Mouse (Mus musculus) neural tube, embryonic 15.5 days (tissue): ENCODE data around the gene Nutf2. TPM values are rescaled to one million over a fixed set of nuclear protein-coding genes. Genes with fewer than 3 reads are reported as not detected.

Source experiments
- ATAC-seq: fragments of 200-750 bp; cut with Nextera tagmentation; 2 replicates; pipeline ENCODE4 v1.8.0; 2017; ENCODE audit warnings: mild to moderate bottlenecking, moderate TSS enrichment, moderate library complexity; ENCODE audit not compliant: low FRiP score
- H3K27ac ChIP-seq: fragments of 300-500 bp; sonication (generic); replicated peaks from 2 replicates; pipeline ENCODE4 v1.5.1; 2015; ENCODE audit warnings: mild to moderate bottlenecking, inconsistent platforms
- H3K27me3 ChIP-seq: fragments of 300-500 bp; sonication (generic); replicated peaks from 2 replicates; pipeline ENCODE4 v1.6.1; 2015; ENCODE audit warnings: inconsistent platforms
- H3K36me3 ChIP-seq: fragments of 300-500 bp; sonication (generic); 2 replicates; pipeline ENCODE4 v1.6.1; 2015; ENCODE audit warnings: inconsistent platforms
- H3K4me1 ChIP-seq: fragments of 300-500 bp; sonication (generic); 2 replicates; pipeline ENCODE4 v1.6.1; 2015; ENCODE audit warnings: inconsistent platforms
- H3K4me2 ChIP-seq: fragments of 300-500 bp; sonication (generic); 2 replicates; pipeline ENCODE4 v1.6.1; 2015; ENCODE audit warnings: inconsistent platforms, mild to moderate bottlenecking, moderate library complexity
- H3K4me3 ChIP-seq: fragments of 300-500 bp; sonication (generic); replicated peaks from 2 replicates; pipeline ENCODE4 v1.5.1; 2015; ENCODE audit warnings: mild to moderate bottlenecking, inconsistent platforms
- H3K9ac ChIP-seq: fragments of 300-500 bp; sonication (generic); replicated peaks from 2 replicates; pipeline ENCODE4 v1.6.1; 2015; ENCODE audit warnings: mild to moderate bottlenecking, inconsistent platforms
- H3K9me3 ChIP-seq: fragments of 300-500 bp; sonication (generic); replicated peaks from 2 replicates; pipeline ENCODE4 v1.6.1; 2016; ENCODE audit warnings: inconsistent platforms
- WGBS: fragments of 180-500 bp; shearing (Covaris S2); methylation state at CpG from one replicate; pipeline ENCODE4 v1.1.7; 2015; ENCODE audit warnings: mixed read lengths; 5-methylcytosine and 5-hydroxymethylcytosine counted together
- polyA plus RNA-seq: library from polyadenylated mRNA; unstranded; fragments of >200 nt; fragmentation: Nextera tagmentation; extraction: Ambion mirVana; gene quantifications from 2 replicates; pipeline ENCODE4 v1.2.1, GENCODE M21; 2015

The Nutf2 gene
- polyA plus RNA-seq, 1 experiment from 2014 or later, result 145 TPM

GRCm38 (mm10) chr8:105835318-105835717 is 25.1 kb upstream of the Nutf2 start:
- no peaks in the 10 kb centered on the region for H3K4me1 ChIP-seq
- 34% methylated on average over 11 of the region's 11 CpGs for WGBS
- no peak overlapping the region for H3K9ac ChIP-seq
- H3K27ac ChIP-seq, result no peak overlapping the region
- no peak overlapping the region for H3K4me2 ChIP-seq
- H3K36me3 ChIP-seq, result no peaks in the 10 kb centered on the region
- no peaks in the 10 kb centered on the region for H3K27me3 ChIP-seq
- H3K4me3 ChIP-seq, result no peak overlapping the region
- no peak for ATAC-seq
- H3K9me3 ChIP-seq, result no peaks in the 10 kb centered on the region

DNA sequence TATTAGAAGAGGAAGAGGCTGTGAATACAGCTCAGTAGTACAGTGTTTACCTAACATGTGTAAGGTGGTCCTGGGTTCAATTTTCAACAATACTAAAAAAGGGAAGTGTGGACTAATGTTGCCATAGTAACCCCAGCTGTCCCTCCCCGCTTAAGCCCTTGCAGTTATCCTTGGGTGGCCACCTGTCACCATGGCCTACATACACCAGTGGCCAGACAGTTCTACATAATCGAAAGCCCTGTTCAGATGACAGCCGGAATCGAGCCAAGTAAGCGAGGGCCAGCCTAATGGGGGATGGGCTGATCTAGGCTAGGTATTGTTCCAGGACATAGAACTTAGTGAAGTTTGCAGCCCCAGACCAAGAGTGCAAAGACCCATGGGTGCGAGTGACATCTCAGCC is 23.4 kb upstream of the Nutf2 start:
- no peak overlapping the region for H3K4me2 ChIP-seq
- no peak overlapping the region for H3K4me3 ChIP-seq
- H3K9ac ChIP-seq, result no peak overlapping the region
- no peaks in the 10 kb centered on the region for H3K9me3 ChIP-seq
- 0 out of 2 replicates have a peak, but pooled peaks cover 3% of the 10 kb centered on the region for H3K36me3 ChIP-seq
- whole genome bisulfite sequencing, result 89% methylated on average over 6 of the region's 6 CpGs
- no peaks in the 10 kb centered on the region for H3K4me1 ChIP-seq
- ATAC-seq, result no peak
- no peaks in the 10 kb centered on the region for H3K27me3 ChIP-seq
- H3K27ac ChIP-seq, result no peak overlapping the region

DNA sequence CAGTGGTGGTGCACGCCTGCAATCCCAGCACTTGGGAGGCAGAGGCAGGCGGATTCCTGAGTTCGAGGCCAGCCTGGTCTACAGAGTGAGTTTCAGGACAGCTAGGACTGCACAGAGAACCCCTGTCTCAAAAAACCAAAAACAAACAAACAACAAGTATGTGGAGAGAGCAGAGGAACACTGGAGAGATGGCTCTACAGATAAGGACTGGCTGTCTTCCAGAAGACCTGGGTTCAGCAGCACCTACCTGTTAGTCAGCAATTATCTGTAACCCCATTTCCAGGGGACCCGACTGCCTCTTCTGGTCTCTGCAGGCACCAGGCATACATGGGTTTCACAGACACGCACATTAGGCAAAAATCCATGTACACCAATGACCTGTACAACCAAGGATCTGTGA is 21.2 kb upstream of the Nutf2 start:
- Histone ChIP-seq H3K9ac (no peak overlapping the region), H3K9me3 (no peaks in the 10 kb centered on the region), H3K4me3 (no peak overlapping the region), H3K4me2 (no peak overlapping the region), H3K27me3 (no peaks in the 10 kb centered on the region), H3K36me3 (peaks cover 11% of the 10 kb centered on the region), H3K4me1 (no peaks in the 10 kb centered on the region), H3K27ac (no peak overlapping the region)
- no peak for ATAC-seq
- 87% methylated on average over 5 of the region's 5 CpGs for WGBS

DNA sequence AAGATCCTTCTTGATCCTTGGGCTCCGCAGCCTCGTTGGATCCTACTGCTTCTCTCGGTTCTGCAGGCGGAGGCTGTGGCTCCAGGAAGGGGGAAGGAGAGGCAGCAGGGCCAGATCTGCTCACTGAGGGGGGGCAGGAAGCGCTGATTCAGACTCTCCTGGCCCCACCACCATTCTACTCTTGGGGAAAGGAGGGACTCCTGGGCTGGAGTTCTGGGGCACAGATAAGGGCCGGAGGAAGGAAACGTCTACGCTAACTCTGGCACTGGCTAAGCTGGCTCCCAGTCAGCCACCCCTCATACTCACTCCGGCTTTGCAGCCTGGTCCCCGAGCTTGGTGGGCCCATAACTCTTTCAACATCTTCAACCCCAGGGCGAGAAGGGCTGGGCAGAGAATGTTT is 13.7 kb upstream of the Nutf2 start:
- Histone ChIP-seq H3K36me3 (peaks cover 60% of the 10 kb centered on the region), H3K4me2 (no peak overlapping the region), H3K9ac (no peak overlapping the region), H3K4me1 (peaks cover 8% of the 10 kb centered on the region), H3K27me3 (no peaks in the 10 kb centered on the region), H3K27ac (no peak overlapping the region), H3K4me3 (no peak overlapping the region), H3K9me3 (no peaks in the 10 kb centered on the region)
- ATAC-seq, result no peak
- WGBS, result 97% methylated on average over 11 of the region's 11 CpGs

- no peaks in the 10 kb centered on the region for H3K9me3 ChIP-seq
- H3K4me1 ChIP-seq, result peaks cover 11% of the 10 kb centered on the region
- H3K9ac ChIP-seq, result no peak overlapping the region
- no peak for ATAC-seq
- peaks cover 42% of the 10 kb centered on the region for H3K36me3 ChIP-seq
- 85% methylated on average over 4 of the region's 4 CpGs for WGBS
- H3K4me2 ChIP-seq, result no peak overlapping the region
- H3K27me3 ChIP-seq, result no peaks in the 10 kb centered on the region
- no peak overlapping the region for H3K27ac ChIP-seq
- 0 out of 2 replicates have a peak overlapping the region, but pooled peaks have one; percentile 8 for H3K4me3 ChIP-seq
Observed at GRCm38 (mm10) chr8:105850014-105850413, 10.4 kb upstream of the Nutf2 start.

GRCm38 (mm10) chr8:105850611-105851010 is 9.8 kb upstream of the Nutf2 start:
- Histone ChIP-seq H3K4me3 (peak overlapping the region; percentile 8; the same call in 1 of the 2 replicates), H3K4me2 (peak overlapping the region; percentile 40), H3K36me3 (peaks cover 36% of the 10 kb centered on the region), H3K9me3 (no peaks in the 10 kb centered on the region), H3K27ac (no peak overlapping the region), H3K27me3 (no peaks in the 10 kb centered on the region), H3K4me1 (peaks cover 11% of the 10 kb centered on the region), H3K9ac (no peak overlapping the region)
- 85% methylated on average over 7 of the region's 7 CpGs for WGBS
- ATAC-seq, result no peak

- peaks cover 25% of the 10 kb centered on the region for H3K36me3 ChIP-seq
- under 1% methylated on average over 34 of the region's 34 CpGs for WGBS
- peak overlapping the region; percentile 75 for H3K4me2 ChIP-seq
- no peaks in the 10 kb centered on the region for H3K9me3 ChIP-seq
- H3K27me3 ChIP-seq, result no peaks in the 10 kb centered on the region
- peak; percentile 82 for ATAC-seq
- peaks cover 20% of the 10 kb centered on the region for H3K4me1 ChIP-seq
- H3K27ac ChIP-seq, result peak overlapping the region; percentile 87
- peak overlapping the region; percentile 85 for H3K9ac ChIP-seq
- H3K4me3 ChIP-seq, result peak overlapping the region; percentile 74
Observed at GRCm38 (mm10) chr8:105851651-105852143, 8.7 kb upstream of the Nutf2 start.

GRCm38 (mm10) chr8:105852146-105852729 is 8.1 kb upstream of the Nutf2 start:
- ATAC-seq, result no peak
- Histone ChIP-seq H3K9me3 (no peaks in the 10 kb centered on the region), H3K4me3 (peak overlapping the region; percentile 74), H3K27ac (no peak overlapping the region), H3K9ac (no peak overlapping the region), H3K4me2 (peak overlapping the region; percentile 75), H3K4me1 (peaks cover 26% of the 10 kb centered on the region), H3K27me3 (no peaks in the 10 kb centered on the region), H3K36me3 (peaks cover 19% of the 10 kb centered on the region)
- 84% methylated on average over 12 of the region's 12 CpGs for WGBS

DNA sequence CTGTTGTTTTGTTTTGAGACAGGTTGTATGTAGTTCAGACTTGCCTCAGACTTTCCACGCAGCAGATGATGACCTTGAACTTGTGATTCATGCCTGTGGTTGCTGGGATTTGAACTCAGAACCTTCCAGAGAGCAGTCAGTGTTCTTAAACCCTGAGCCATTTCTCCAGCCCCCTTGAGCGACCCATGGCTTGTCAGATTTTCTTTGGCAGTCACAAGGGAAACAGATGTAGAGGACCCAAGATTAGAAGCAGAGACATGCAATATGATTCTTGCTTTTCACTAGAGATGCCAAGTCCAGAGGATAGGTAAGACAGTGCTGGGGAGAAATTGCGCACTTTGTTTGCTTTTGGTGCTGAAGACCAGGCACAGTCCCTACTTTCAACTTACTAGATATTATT is 7.2 kb upstream of the Nutf2 start, which contains the start of gene Cenpt:
Gene Cenpt, minus strand, starts transcription at position 101 of the 400 bp plus-strand sequence.
- H3K9ac ChIP-seq, result no peak within 1 kb of the TSS
- no peaks in the 10 kb centered on the region for H3K9me3 ChIP-seq
- no peak within 1 kb of the TSS for H3K27ac ChIP-seq
- H3K4me2 ChIP-seq, result peak within 1 kb of the TSS; percentile 75; the same call in 1 of the 2 replicates
- H3K36me3 ChIP-seq, result peaks cover 12% of the 10 kb centered on the region
- peak within 1 kb of the TSS; percentile 74; the same call in 1 of the 2 replicates for H3K4me3 ChIP-seq
- peaks cover 35% of the 10 kb centered on the region for H3K4me1 ChIP-seq
- no peak for ATAC-seq
- no peaks in the 10 kb centered on the region for H3K27me3 ChIP-seq
- WGBS, result 90% methylated on average over 3 of the region's 3 CpGs

GRCm38 (mm10) chr8:105854303-105854702 is 6.1 kb upstream of the Nutf2 start:
- H3K36me3 ChIP-seq, result peaks cover 4% of the 10 kb centered on the region; the same call in 1 of the 2 replicates
- H3K9ac ChIP-seq, result no peak overlapping the region; the same call in 1 of the 2 replicates
- peaks cover 46% of the 10 kb centered on the region for H3K4me1 ChIP-seq
- ATAC-seq, result peak; percentile 14
- peak overlapping the region; percentile 66 for H3K27ac ChIP-seq
- peak overlapping the region; percentile 85 for H3K4me2 ChIP-seq
- no peaks in the 10 kb centered on the region for H3K9me3 ChIP-seq
- H3K27me3 ChIP-seq, result no peaks in the 10 kb centered on the region
- H3K4me3 ChIP-seq, result peak overlapping the region; percentile 86
- 29% methylated on average over 8 of the region's 8 CpGs for WGBS

- Histone ChIP-seq H3K4me3 (peak within 1 kb of the TSS; percentile 86), H3K4me2 (peak within 1 kb of the TSS; percentile 85), H3K4me1 (peaks cover 50% of the 10 kb centered on the region), H3K27me3 (no peaks in the 10 kb centered on the region), H3K27ac (peak within 1 kb of the TSS; percentile 89), H3K9me3 (no peaks in the 10 kb centered on the region), H3K9ac (peak within 1 kb of the TSS; percentile 63), H3K36me3 (peaks cover 4% of the 10 kb centered on the region; the same call in 1 of the 2 replicates)
- under 1% methylated on average over 43 of the region's 43 CpGs for WGBS
- peak; percentile 91 for ATAC-seq
Observed at GRCm38 (mm10) chr8:105854715-105855216, 5.6 kb upstream of the Nutf2 start, which contains the start of gene Thap11. Gene Thap11 (plus strand): TSS chr8:105855132.
